Mouse (Mus musculus) Patski (cell line): ENCODE data around the gene Lefty2. TPM values are rescaled to one million over a fixed set of nuclear protein-coding genes. Genes with fewer than 3 reads are reported as not detected.

ENCODE experiments used
- ATAC-seq: fragments of 100-300 bp; one replicate; pipeline ENCODE4 v1.8.0; 2021
- CTCF ChIA-PET: fragments of 350-600 bp; sonication (Branson Sonifier 250); formaldehyde crosslinking; loops from one replicate; lab custom pipeline; 2022; ENCODE audit warnings: inconsistent platforms; lab: Charles Lee
- POLR2A ChIA-PET: fragments of 350-600 bp; sonication (Branson Sonifier 250); formaldehyde crosslinking; loops from one replicate; lab custom pipeline; 2022; ENCODE audit warnings: antibody characterized with exemption, inconsistent platforms; lab: Charles Lee
- DNase-seq: peaks from one replicate; pipeline ENCODE4 v3.0.0-alpha.2; 2011; ENCODE audit warnings: low read depth, low spot score
- H3K27me3 ChIP-seq: fragments of 371-371 bp; one replicate; pipeline ENCODE4 v1.5.1; 2021
- CTCF ChIP-seq: fragments of 100-300 bp; IDR thresholded peaks from one replicate; pipeline ENCODE4 v1.5.1; 2021
- in situ Hi-C: fragments of 300-500 bp; cut with MboI; formaldehyde crosslinking; loops from 3 replicates; pipeline ENCODE4 v1.11.1; 2018; ENCODE audit warnings: low pct_unique_long_range_greater_than_20kb, mixed read lengths
- polyA plus RNA-seq: library from polyadenylated mRNA; unstranded; gene quantifications from one replicate; pipeline ENCODE4 v1.2.3, GENCODE M21; 2021

Lefty2 gene
- polyA plus RNA-seq, 1 experiment from 2014 or later, result 0.04 TPM

- no peaks in the 10 kb centered on the region for H3K27me3 ChIP-seq
- ATAC-seq (no peak), DNase-seq (no peak)
- ChIA-PET CTCF (no interaction called here), POLR2A (no interaction called here)
- TF ChIP-seq CTCF, result no peak
- in situ Hi-C loops, result no loop called here
Measured at GRCm38 (mm10) chr1:180943032-180943644, 50.2 kb downstream of the Lefty2 start.

GRCm38 (mm10) chr1:180943896-180944295 is 51.0 kb downstream of the Lefty2 start:
- in situ Hi-C loops, result no loop called here
- ATAC-seq (no peak), DNase-seq (no peak)
- no peak for TF ChIP-seq CTCF
- CTCF ChIA-PET, result no interaction called here
- POLR2A ChIA-PET, result no interaction called here
- no peaks in the 10 kb centered on the region for H3K27me3 ChIP-seq

GRCm38 (mm10) chr1:180944553-180944952 is 51.6 kb downstream of the Lefty2 start:
- DNase-seq, result no peak
- no peak for ATAC-seq
- POLR2A ChIA-PET, result no interaction called here
- TF ChIP-seq CTCF, result no peak
- in situ Hi-C loops, result no loop called here
- no peaks in the 10 kb centered on the region for H3K27me3 ChIP-seq
- CTCF ChIA-PET, result no interaction called here

GRCm38 (mm10) chr1:180945001-180945980 is 52.4 kb downstream of the Lefty2 start:
- in situ Hi-C loops, result no loop called here
- POLR2A ChIA-PET, result no interaction called here
- CTCF ChIA-PET, result interaction anchor here (1.3 kb wide), 1 partner anchor 35 kb away, joined by 4 read pairs; no protein-coding TSS in a partner anchor
- no peak for TF ChIP-seq CTCF
- H3K27me3 ChIP-seq, result no peaks in the 10 kb centered on the region
- DNase-seq (no peak), ATAC-seq (no peak)

- CTCF ChIA-PET, result interaction anchor here (1.3 kb wide), 1 partner anchor 36 kb away, joined by 4 read pairs; no protein-coding TSS in a partner anchor
- ATAC-seq, result no peak
- in situ Hi-C loops, result no loop called here
- H3K27me3 ChIP-seq, result no peaks in the 10 kb centered on the region
- DNase-seq, result no peak
- POLR2A ChIA-PET, result interaction anchor here (0.6 to 0.7 kb wide), 2 partner anchors 57 to 130 kb away, joined by 3 to 5 read pairs; no protein-coding TSS in a partner anchor
- TF ChIP-seq CTCF, result no peak
Measured at GRCm38 (mm10) chr1:180946448-180946847, 53.5 kb downstream of the Lefty2 start.

Other genes with a start within 250 kb of the Lefty2 start
- not detected for gene Mixl1, start 196.1 kb upstream of the Lefty2 start, polyA plus RNA-seq
- 53.4 TPM for gene Acbd3, start 167.1 kb upstream of the Lefty2 start, polyA plus RNA-seq
- gene H3f3a, start 79.2 kb upstream of the Lefty2 start, polyA plus RNA-seq, result 683 TPM
- gene Sde2, start 42.0 kb upstream of the Lefty2 start, polyA plus RNA-seq, result 29.0 TPM
- gene Pycr2, start 11.2 kb downstream of the Lefty2 start, polyA plus RNA-seq, result 62.2 TPM
- gene Lefty1, start 41.9 kb downstream of the Lefty2 start, polyA plus RNA-seq, result 0.06 TPM
- gene Tmem63a, start 49.2 kb downstream of the Lefty2 start, polyA plus RNA-seq, result 39.3 TPM
- gene Ephx1, start 127.8 kb downstream of the Lefty2 start, polyA plus RNA-seq, result 10.9 TPM
- 0.03 TPM for gene 9130409I23Rik, start 158.1 kb downstream of the Lefty2 start, polyA plus RNA-seq